Mouse (Mus musculus): ENCODE results near the gene Hoxa2.

- TF ChIP-seq GATA1 (IDR thresholded peaks at IDR 0.05; ENCODE audit: borderline replicate concordance, low read length) (no peak), CTCF (IDR thresholded peaks at IDR 0.05; ENCODE audit: low read depth, low read length) (no peak), TAL1 (conservative IDR thresholded peaks at IDR 0.05; ENCODE audit: low read depth, low read length) (no peak), POLR2AphosphoS5 (IDR thresholded peaks at IDR 0.05; ENCODE audit: insufficient replicate concordance, low read depth, low read length) (no peak)
These were observed 45.6 kb downstream of the Hoxa2 start for GRCm38 (mm10) chr6:52118903-52119635.

All from G1E (cell line).